Mouse (Mus musculus): ENCODE data around the gene Rfxap. TPM values are rescaled to one million over a fixed set of nuclear protein-coding genes. Genes with fewer than 3 reads are reported as not detected.

Gene Rfxap
- polyA plus RNA-seq (2014; fragmentation: Illumina TruSeq; extraction: RNeasy Lipid Tissue Mini Kit (QIAGEN cat#74804); ENCODE audit: low read depth, low replicate concordance) = 22.5 TPM

DNA sequence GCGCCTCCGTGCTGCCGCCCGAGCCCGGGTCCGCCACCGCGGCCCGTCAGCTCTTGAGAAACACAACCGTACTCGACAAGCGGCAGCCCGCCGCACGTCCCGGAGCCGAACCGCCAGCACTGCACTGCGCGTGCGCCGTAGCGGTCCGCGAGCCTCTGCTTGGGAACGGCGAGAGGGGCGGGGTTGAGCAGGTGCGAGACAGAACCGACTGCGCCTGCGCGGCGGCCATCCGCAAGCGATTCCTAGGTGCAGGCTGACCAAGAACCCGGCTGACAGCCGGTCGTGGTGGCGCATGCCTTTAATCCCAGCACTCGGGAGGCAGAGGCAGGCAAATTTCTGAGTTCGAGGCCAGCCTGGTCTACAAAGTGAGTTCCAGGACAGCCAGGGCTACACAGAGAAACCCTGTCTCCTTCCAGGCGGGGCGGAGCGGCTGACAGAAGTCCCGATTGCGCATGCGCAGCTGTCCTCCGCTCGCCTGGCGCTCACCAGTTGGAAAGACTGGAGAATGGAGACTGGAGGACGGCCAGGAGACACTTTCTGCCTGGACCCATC is at the start of gene Rfxap:
TSS of gene Rfxap (minus strand) at position 126 of the 552 bp plus-strand sequence.

DNA sequence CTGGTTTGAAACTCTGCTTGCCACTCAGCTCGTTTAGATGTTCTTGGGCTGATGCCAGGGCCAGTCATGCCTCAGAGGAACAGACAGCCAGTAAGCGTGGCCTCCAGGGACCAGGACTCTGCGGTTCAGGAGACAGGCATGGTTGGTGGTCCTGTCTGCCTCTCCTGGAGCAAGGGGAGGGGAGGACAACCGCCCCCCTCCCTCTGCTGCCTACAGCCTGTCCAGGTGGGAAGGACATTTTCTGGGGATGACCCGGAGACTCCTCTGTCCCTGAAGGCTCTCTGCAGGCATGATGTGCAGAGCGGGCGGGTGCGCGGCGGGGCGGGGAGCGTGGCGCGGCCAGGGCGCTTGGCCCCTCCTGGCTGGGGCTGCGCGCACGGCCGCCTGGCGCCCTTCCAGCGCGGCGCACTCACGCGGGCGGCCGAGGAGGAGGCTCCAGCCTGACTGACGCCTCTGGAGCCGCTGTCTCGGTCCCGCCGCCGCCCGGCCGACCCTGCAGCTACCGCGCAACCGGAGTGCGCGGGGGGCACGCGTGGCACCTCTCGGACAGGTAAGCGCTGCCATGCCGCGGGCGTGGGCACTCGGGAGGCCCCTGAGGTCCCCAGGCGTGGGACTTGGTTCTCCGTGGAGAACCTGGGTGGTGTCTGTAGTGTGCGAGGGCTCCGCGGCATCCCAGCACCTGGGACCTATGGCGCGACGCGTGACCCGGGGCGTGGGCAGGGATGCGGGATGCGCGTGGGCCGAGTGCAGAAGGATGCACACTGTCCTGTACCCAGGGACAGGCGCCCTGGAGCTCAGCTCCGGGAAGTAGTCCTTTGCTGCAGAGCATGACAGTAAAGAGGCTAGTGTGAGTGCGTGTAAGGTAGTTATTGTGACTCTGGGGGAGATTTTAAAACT is 52.2 kb downstream of the Rfxap start, which contains the start of gene Smad9:
TSS of gene Smad9 (plus strand) at position 438 of the 897 bp plus-strand sequence.

Other genes with a start within 250 kb of the Rfxap start
- gene Supt20, start 115.0 kb downstream of the Rfxap start, polyA plus RNA-seq (2014; fragmentation: Illumina TruSeq; extraction: RNeasy Lipid Tissue Mini Kit (QIAGEN cat#74804); ENCODE audit: low read depth, low replicate concordance) = 61.5 TPM
- gene Gm21958, start 93.4 kb downstream of the Rfxap start, polyA plus RNA-seq (2014; fragmentation: Illumina TruSeq; extraction: RNeasy Lipid Tissue Mini Kit (QIAGEN cat#74804); ENCODE audit: low read depth, low replicate concordance) = not detected
- 24.2 TPM for gene Exosc8, start 72.4 kb downstream of the Rfxap start, polyA plus RNA-seq (2014; fragmentation: Illumina TruSeq; extraction: RNeasy Lipid Tissue Mini Kit (QIAGEN cat#74804); ENCODE audit: low read depth, low replicate concordance)
- 39.5 TPM for gene Alg5, start 72.3 kb downstream of the Rfxap start, polyA plus RNA-seq (2014; fragmentation: Illumina TruSeq; extraction: RNeasy Lipid Tissue Mini Kit (QIAGEN cat#74804); ENCODE audit: low read depth, low replicate concordance)
- gene Smad9, start 52.2 kb downstream of the Rfxap start, polyA plus RNA-seq (2014; fragmentation: Illumina TruSeq; extraction: RNeasy Lipid Tissue Mini Kit (QIAGEN cat#74804); ENCODE audit: low read depth, low replicate concordance) = 0.72 TPM
- gene Sertm1, start 108.1 kb upstream of the Rfxap start, polyA plus RNA-seq (2014; fragmentation: Illumina TruSeq; extraction: RNeasy Lipid Tissue Mini Kit (QIAGEN cat#74804); ENCODE audit: low read depth, low replicate concordance) = not detected
- gene Ccna1, start 247.7 kb upstream of the Rfxap start, polyA plus RNA-seq (2014; fragmentation: Illumina TruSeq; extraction: RNeasy Lipid Tissue Mini Kit (QIAGEN cat#74804); ENCODE audit: low read depth, low replicate concordance) = 4.7 TPM